ENCODE assay signal across 1 mouse cellular context in genomic region chr9:21233366-21233765, GRCm38 (mm10).
A peak's percentile ranks its signal among the peaks of the same experiment; 100 is the strongest.
TF ChIP-seq lines count a peak whose summit lies in the region.

No protein-coding gene starts in this region.

TF ChIP-seq in MEL, 35 proteins besides CTCF, POLR2A, EP300 and RAD21:
- TF ChIP-seq UBTF (IDR thresholded peaks at IDR 0.05; ENCODE audit: borderline replicate concordance, insufficient read depth, low read depth, low read length) (no peak), MAFK (IDR thresholded peaks at IDR 0.05; ENCODE audit: borderline replicate concordance, low read depth, low read length) (no peak), POLR2AphosphoS2 (IDR thresholded peaks at IDR 0.05; ENCODE audit: low read length) (0 out of 2 replicates have a peak, but pooled peaks have one; percentile 20), MAX (IDR thresholded peaks at IDR 0.05; ENCODE audit: low read length) (no peak), CHD2 (IDR thresholded peaks at IDR 0.05; ENCODE audit: low read length) (no peak)
